Mouse (Mus musculus): ENCODE data around the gene Cnot11.
A peak's percentile ranks its signal among the peaks of the same experiment; 100 is the strongest.

Gene Cnot11

DNA sequence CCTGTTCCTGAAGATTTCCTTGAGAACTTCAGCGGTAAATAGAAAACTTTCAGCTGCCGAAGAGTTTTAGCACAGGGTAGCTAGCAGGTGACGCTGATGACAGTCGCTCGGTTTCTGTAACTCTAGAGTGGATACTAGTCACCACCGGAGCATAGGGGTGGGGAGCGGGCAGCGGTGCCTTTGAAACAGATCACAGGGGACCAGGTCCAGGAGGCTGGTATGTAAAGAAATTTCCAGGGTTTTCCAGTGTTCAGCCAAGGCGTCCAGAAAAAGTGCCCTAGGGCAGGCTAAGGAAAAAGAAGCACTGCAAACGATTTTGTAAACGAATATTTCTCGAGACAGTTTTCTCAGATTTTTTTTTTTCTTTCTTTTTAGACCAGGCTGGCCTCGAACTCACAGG, at the start of gene Cnot11:
TSS of gene Cnot11 (plus strand) at position 162 of the 400 bp plus-strand sequence.
- DNase-seq (ENCODE audit: low spot score in 2 of 2): no peak

DNA sequence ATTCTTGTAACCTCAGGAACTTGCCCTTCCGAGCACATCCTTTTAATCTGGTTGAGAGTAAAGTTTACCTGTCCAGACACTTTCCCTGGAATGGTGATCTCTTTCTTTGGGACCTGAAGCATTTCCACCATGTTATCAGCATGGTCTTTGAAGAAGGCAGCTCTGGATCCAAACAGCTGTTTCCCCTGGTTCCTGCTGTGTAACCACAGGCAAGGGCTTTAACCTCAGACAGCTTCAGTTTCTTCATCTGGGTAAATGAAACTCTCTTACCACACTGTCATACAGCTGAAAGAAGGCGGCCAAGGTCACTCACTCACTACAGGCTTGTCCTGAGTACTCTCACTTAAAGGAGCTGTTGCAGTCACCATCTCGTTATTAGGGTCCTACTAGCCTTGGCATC, 47.4 kb upstream of the Cnot11 start:
- no peak for DNase-seq (ENCODE audit: low spot score in 2 of 2)

DNA sequence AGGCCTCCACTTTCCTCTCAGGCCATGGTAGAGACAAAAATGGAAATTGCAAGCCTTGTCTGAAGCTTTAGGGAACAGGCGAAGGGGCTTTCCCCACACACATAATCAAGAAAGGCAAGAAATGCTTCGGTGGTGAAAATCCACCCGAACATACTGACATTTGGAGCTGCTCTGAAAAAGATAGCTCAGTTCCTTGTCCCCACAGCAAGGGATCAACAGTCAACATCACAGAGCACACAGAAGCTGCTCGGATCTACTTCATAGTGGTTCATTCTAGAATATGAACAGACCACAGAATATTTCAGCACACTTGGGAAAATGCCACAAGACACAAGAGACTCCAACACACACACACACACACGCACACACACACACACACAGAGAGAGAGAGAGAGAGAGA, 41.6 kb upstream of the Cnot11 start:
- no peak for DNase-seq (ENCODE audit: low spot score in 2 of 2)

DNA sequence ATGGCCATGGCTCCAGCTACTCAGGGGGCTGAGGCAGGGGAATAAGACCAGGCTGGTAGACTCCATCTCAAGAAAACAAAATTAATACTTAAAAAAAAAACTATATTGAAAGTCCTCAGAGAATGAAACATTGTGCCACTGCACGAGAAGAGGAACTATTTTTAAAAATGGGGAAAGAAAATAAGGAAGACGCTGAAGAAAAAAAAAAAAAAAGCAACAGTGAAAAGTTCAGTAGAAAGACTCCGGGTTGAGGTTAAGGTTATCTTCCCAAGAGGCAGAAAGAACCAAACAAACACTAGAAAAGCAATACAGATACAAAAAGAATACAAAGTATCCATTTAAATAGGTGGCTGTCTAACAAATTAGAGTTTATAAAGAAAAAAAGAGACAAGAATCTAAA, 41.1 kb upstream of the Cnot11 start:
- no peak for DNase-seq (ENCODE audit: low spot score in 2 of 2)

DNA sequence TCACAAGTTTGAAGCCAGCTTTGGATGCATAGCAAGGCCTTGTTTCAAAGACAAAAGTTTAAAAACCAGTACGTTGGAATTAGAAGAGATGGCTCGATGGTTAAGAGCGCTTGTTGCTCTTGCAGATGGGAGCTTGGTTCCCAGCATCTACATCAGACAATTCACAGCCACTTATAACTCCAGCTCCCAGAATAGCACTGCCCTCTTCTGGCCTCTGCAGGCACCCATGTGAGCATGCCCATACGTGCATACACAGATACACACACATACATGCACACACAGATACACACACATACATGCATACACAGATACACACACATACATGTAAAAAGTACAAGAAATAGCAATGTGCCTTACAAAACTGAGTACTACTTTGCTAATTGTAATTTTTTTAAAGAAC, 37.8 kb upstream of the Cnot11 start:
- DNase-seq (ENCODE audit: low spot score in 2 of 2): no peak

DNA sequence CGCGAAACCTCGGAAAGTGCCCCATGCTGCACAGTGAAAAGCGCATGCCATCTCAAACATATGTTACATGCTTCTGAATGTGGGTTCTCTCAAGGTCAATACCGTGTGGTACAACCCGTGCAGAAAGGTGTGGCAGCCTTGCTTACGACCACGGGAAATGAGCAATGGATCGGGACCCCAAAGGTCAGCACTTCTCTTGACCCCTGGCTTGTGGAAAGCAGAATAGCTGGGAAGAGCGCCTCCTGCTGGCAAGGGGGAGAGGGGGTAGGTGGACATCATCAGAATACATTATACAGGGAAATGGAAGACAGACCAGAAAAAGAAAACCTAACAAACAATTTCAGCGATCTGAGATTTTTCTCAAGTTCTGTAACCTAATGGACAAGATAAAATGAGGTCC, 37.0 kb upstream of the Cnot11 start:
- DNase-seq (ENCODE audit: low spot score in 2 of 2): no peak

DNA sequence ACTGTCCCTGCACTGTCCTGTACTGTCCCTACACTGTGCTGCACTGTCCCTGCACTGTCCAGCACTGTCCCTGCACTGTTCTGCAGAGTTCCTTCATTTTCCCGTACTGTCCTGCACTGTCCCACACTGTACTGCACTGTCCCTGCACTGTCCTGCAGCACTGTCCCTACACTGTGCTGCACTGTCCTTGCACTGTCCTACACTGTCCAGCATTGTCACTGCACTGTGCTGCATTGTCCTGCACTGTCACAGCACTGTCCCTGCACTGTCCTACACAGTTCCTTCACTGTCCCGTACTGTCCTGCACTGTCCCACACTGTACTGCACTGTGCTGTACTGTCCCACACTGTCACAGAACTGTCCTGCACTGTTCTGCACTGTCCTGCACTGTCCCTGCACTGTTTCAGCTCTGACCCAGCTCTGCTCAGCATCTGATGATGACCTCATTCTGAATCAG, 35.3 kb upstream of the Cnot11 start:
- DNase-seq (ENCODE audit: low spot score in 2 of 2): no peak

DNA sequence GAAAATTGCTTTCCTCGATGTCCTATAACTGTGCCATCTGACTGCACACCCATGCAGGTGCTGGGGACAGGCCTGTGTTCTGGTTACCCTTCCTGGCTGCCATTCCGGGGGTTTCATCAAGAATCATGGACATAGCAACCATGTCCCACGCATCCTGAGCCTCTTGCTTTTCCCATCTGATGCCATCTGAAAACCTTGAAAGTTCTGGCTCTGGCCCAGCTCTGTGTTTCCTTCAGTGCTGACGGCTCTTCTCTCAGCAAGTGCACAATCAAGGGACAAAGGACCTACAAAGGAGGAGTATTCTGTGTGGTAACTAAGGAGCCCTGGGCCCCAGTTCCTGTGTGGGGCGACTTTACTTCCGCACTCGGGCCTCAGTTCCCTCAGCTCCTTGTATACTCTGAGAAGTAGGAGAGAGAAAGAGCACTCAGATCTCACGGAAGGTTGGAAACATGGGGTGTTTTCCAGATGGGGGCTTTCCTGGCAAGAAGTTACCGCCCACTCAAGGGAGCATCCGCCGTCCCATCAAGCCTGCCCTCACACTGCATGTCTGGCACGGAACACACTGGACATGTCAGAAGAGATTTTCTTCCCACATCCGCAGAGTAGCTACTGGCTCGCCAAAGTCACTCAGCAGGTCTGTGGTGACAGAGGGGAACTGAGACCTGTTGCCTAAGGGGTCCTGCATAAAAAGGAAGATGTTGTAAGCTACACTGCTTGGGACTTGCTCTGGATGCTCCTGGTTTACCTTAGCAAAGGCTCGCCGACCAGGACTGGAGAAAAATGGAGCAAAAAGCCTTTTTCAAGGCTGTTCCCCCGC, 31.8 kb upstream of the Cnot11 start:
- no peak for DNase-seq (ENCODE audit: low spot score in 2 of 2)

DNA sequence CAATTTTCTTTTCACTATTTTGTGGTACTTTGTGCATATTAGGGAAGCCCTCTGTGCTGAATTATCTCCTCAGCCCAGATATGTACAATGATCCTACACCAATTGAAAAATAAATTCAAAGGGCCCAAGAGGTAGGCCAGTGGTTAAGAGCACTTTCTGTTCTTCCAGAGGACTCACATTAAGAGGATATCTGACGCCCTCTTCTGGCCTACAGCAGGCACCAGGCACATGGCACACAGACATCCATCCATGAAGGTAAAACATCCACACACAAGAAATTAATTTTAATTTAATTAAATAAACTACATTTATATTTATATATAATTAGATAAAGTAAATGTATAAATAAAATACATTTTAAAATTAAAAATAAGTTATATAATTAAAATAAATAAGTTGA, 30.5 kb upstream of the Cnot11 start:
- no peak for DNase-seq (ENCODE audit: low spot score in 2 of 2)

DNA sequence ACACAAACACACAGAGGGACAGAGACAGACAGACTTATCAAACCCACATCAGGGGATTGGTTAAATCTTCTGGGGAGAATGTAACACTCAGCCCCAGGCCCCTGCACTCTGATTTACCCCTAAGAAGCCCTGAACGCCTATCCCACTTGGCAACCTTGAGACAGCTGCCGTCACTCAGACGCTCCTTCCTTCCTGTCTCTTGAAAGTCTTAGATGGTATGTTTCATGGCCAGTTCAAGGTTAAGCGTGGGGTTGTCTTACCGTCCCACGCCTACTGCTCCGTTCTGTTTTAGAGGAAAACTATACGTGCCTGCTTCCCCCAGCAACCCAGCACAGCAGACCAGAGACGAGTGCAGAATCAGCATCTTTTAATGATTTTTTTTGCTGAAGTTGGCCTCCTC, 29.2 kb upstream of the Cnot11 start:
- DNase-seq (ENCODE audit: low spot score in 2 of 2): no peak

DNA sequence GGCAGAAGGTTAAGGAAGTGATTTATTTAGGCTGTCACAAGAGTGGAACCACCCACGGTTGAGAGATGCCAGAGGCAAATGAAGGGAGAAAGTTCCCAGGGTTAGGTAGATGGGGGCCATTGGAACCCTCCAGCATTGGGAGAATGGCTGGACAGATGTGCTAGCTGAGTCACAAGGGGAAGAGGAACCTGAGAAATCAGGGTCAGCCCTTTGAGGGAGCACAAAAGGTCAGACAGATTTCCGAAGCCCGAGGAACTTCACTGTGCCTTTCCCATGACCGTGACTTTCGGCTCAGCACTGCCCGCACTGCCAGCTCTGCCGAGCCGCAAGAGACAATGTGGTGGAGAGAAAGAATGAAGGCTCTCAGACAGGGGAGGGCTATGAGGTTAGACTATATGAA, 23.0 kb upstream of the Cnot11 start:
- DNase-seq (ENCODE audit: low spot score in 2 of 2): no peak

DNA sequence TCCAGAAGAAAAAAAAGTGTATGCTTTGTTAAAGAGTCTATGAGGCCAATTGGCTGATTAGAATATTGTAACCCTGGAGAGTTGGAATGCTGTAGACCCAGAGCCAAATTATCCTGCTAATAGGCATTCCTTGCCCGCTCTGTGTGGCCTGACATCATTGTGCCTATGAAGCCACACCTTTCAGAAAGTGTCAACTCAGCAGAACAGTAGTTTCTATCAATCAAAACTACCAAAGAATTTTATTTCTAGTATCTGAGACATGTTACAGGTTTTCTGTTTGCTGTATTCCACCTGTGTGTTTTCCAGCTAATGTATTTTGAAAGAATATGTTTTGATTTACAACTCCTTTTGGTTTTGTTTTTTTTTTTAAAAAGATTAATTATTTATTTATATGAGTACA, 22.6 kb upstream of the Cnot11 start:
- no peak for DNase-seq (ENCODE audit: low spot score in 2 of 2)

DNA sequence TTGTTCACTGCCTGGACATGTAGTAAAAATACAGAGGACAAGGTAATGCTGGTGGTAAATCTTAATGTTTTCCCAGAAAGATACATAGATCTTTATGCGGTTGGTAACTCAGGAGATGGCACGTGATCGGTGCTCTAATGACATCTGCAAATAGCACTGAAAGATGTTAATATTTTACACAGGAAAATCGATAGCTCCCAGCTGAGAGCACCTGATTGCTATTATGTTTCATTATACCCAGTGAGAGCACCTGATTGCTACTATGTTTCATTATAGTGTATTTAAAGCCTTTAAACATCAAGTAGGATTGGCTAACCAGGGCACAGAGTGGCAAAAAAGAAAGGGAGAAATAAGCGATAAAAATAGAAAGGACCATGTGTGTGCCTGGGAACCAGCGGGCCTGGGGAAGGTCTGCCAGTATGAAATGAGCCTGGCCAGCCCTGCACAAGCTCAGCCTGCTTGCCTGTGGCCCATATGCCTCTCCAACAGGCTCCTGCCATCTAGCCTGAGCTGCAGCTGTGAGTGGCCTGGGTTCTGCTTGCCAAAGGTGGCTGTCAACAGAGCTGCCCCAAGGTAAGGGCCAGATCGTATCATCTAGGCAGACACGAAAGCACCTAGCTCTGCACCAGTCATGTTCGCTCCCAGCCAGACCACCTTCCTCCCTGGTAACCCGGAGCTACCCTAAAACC, 19.3 kb upstream of the Cnot11 start:
- no peak for DNase-seq (ENCODE audit: low spot score in 2 of 2)

DNA sequence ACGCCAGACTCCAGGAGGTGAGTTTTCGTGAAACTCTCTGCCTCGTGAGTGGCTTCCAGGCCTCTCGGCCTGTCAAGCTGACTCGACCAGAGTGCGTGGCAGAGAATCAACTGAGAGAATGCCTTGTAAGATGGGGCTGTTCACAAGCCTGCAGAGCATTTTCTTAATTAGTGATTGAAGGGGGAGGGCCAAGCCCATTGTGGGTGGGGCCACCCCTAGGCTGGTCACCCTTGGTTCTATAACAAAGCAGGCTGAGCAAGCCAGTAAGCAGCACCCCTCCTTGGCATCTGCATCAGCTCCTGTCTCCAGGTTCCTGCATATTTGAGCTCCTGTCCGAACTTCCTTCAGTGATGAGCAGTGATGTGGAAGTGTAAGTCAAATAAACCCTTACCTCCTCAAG, 13.5 kb upstream of the Cnot11 start:
- no peak for DNase-seq (ENCODE audit: low spot score in 2 of 2)

DNA sequence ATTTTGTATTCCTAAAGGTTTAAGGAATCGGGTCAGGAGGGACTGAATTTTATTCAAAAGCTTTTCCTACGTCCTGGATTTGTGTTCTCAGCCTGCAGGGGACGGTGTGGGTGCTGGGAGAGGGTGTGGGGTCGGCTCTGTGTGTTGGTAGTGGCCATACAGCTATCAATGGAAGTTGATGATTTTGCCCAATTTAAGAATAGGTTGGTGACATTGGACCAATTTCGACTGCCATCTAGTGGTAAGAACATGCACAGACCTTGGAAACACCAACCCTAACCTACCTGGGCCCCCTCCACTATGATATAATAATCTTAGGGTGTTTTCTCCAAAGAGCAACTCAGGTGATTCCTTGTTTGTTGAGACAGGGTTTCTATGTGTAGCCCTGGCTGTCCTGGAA, 12.3 kb upstream of the Cnot11 start:
- no peak for DNase-seq (ENCODE audit: low spot score in 2 of 2)

DNA sequence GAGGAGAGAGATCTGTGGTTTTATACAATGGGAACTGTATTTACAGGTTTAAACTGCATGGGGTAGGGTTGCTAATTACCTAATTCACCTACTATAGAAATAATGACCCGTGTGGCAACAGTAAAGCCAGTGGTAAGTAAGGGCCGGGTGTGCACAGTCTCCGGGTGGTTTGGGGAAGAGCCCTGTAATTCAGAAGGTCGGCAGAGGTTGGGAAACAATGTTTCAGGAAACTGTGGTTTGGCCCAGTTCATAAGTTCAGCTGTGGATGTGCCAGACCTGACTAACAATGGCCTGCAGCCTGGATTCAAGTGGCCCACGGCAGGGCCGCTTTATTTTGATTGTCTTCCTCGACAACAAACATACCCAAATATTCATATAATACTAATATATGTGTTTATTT, 9.0 kb upstream of the Cnot11 start:
- no peak for DNase-seq (ENCODE audit: low spot score in 2 of 2)

DNA sequence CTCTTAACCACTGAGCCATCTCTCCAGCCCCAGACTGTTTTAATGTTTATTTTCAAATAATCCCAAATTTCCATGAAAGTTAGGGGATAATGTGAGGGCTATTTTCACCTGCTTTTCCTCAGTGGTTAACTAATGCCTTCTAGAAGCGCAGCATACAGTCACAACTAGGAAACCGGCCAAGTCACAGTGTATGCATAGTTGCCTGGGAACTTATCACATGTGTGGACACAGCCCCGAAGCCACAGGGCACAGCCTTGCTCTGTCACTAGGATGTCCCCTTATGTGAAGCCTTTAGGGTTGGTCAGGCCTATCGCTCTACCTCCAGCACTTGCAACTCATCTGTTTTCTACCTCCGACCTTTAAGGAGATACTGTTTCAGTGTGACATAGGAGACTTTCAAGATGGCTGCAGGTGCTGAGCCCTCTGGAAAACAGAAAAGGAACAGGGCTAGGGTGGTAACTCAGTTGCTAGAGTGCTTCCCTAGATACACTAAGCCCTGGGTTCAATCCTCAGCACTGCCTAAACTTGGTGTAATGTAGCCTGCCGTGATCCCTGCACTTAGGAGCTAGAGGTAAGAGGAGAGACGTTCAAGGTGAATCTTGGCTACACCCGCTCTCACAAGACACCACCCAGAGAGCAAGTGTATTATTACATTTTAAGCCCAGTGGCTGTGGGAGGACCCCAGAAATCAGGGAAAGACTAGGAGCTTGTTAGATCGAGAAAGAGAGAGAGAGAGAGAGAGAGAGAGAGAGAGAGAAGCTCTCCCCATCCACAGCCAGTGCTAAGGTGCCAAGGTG, 8.2 kb upstream of the Cnot11 start:
- DNase-seq (ENCODE audit: low spot score in 2 of 2): no peak

DNA sequence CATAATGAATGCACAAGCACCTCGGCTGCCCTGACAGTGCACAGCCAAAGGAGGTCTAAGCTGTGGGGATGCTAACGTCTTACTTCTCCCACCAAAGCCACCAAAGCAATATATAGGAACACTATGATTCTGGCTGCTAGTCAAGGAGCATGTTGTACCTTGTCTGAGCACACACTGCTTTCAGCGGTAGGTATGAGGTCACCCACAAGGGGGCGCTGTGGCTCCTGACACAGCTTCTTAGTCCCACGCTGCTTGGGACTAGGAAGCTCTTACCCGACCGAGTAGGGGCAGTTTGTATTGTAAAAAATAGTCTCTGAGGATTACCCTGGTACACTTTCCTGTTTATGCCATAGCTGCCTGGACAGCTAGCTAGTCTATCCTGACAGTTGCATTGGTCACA, 7.4 kb upstream of the Cnot11 start:
- peak; percentile 44 to 61 for DNase-seq (ENCODE audit: low spot score in 2 of 2)

DNA sequence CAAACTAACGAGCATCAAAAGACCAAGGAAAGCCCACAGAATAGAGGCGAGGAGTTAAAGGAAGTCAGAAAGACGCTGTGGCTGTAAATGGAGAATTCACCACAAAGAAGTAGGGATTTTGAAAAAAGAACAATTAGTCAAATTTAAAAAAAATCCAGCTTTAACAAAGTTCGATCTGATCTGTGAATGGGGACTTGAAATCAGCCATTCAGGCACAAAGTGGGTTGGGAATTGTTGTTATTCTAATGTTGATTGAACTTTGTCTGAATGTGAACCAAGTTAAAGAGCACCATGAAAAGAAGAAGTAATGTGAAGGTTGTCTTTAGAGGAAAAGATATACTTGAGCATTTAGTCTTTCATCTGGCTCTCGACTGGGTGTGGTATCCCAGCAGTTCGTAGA, 6.5 kb upstream of the Cnot11 start:
- DNase-seq (ENCODE audit: low spot score in 2 of 2): no peak

DNA sequence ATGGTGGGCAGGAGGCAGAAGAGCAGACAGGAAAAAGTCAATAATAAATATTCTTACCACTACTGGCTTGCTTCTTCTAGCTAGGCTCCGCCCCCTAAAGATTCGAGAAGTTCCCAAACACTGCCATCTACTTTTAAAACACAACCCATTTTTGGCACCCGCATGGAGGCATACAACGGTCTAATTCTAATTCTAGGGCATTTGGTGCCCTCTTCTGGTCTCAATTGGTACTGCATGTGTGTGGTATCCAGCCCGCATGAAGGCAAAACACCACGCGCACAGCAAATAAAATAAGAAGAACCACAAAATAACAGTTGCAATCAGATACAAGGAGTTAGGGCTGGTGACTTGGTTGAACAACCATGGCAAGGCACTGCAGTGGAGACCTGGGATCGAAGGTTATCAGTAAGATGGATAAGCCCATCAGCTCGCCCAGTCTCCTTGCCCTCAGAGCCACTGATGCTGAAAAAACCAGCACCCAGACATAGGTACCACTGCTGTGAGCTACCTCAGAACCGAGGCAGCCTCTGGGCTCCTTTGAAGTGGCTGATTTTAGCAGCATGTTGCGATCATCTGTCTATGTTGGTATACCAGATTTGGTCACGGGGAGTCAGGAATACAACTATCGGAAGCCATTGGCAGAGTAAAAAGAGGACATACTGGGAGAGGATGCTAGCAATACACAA, 4.4 kb upstream of the Cnot11 start:
- peak; percentile 32 to 64 for DNase-seq (ENCODE audit: low spot score in 2 of 2)

DNA sequence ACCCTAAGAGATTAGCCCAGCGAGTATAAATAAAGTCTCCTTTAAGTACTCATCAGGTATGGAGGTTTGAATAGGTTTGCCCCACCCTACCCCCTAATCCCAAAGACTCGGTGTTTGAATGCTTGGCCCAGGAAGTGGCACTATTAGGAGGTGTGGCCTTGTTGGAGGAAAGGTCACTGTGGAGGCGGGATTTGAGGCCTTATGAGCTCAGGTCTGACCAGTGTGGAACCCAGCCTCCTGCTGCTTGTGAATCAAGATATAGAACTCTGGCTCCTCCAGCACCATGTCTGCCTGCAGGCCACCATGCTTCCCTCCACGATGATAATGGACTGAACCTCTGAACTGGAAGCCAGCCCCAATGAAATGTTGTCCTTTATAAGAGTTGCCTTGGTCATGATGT, 3.8 kb upstream of the Cnot11 start:
- no peak for DNase-seq (ENCODE audit: low spot score in 2 of 2)

DNA sequence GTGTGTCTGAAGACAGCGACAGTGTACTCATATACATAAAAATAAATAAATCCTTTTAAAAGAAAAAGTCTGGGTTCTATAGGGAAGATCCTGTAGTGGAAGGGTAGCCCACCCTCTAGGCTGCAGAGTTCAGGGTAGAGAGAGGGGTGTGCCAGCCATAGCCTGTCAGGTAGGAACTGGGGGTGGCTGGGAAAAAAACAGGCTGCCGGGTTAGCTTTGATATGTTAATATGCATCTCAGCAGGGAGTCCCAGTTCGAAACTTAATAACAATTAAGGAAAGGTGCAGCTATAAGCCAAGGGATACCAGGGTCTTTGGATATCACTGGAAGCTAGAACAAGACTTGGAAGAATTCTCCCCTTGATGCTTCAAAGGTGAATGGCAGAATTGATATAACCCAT, 875 bp upstream of the Cnot11 start:
- no peak for DNase-seq (ENCODE audit: low spot score in 2 of 2)
